14 mouse cellular contexts compared by ENCODE assay signal in genomic region chr5:38091966-38092304, GRCm38 (mm10).
"Had no signal": no experiment of that assay in that cellular context is flagged by ENCODE, and none has a peak within 500 bp of the region (broad histone marks: within the 10 kb centered on the region; RNA-seq: fewer than 3 reads in every experiment).

No protein-coding gene starts in this region.

- H3K9me3 ChIP-seq: liver, embryonic 13.5 days; megakaryocyte, embryonic 14.5 days; midbrain, embryonic 10.5 days; midbrain, embryonic 13.5 days; neural tube, embryonic 13.5 days had no signal

- H3K4me3 ChIP-seq: left cerebral cortex, adult 2 months; liver, embryonic 13.5 days; megakaryocyte, embryonic 14.5 days; midbrain, embryonic 10.5 days; midbrain, embryonic 13.5 days; myocyte; neural tube, embryonic 13.5 days had no signal

- H3K4me1 ChIP-seq: liver, embryonic 13.5 days had no signal

- H3K27me3 ChIP-seq: liver, embryonic 13.5 days; megakaryocyte, embryonic 14.5 days had no signal

- H3K9ac ChIP-seq: liver, embryonic 13.5 days; midbrain, embryonic 13.5 days; neural tube, embryonic 13.5 days had no signal

- H3K36me3 ChIP-seq: liver, embryonic 13.5 days; midbrain, embryonic 10.5 days; midbrain, embryonic 13.5 days; neural tube, embryonic 13.5 days had no signal

- H3K27ac ChIP-seq: kidney, postnatal 0 days; left cerebral cortex, adult 2 months; liver, embryonic 13.5 days; midbrain, embryonic 10.5 days; midbrain, embryonic 13.5 days; neural tube, embryonic 13.5 days had no signal

- DNase-seq: kidney, adult 18-20 months; kidney, postnatal 36 days; layer of hippocampus, postnatal 36 days; liver, embryonic 13.5 days; lung, postnatal 4 days; retina, postnatal 1 day; thymus, postnatal 25 days had no signal

- H3K4me2 ChIP-seq: liver, embryonic 13.5 days; midbrain, embryonic 13.5 days; neural tube, embryonic 13.5 days had no signal
